Mouse (Mus musculus) adipose tissue, adult 10 weeks (tissue): ENCODE data around the gene Serpina1c. TPM values are rescaled to one million over a fixed set of nuclear protein-coding genes. Genes with fewer than 3 reads are reported as not detected.

Experiments used
- polyA plus RNA-seq: library from polyadenylated mRNA; stranded (reverse); fragments of 350-450 nt; fragmentation: Illumina TruSeq; extraction: RNeasy Lipid Tissue Mini Kit (QIAGEN cat#74804); gene quantifications from one replicate; pipeline ENCODE4 v1.2.3, GENCODE M21; 2014; ENCODE audit warnings: low read depth, low replicate concordance

Gene Serpina1c
- not detected for polyA plus RNA-seq

DNA sequence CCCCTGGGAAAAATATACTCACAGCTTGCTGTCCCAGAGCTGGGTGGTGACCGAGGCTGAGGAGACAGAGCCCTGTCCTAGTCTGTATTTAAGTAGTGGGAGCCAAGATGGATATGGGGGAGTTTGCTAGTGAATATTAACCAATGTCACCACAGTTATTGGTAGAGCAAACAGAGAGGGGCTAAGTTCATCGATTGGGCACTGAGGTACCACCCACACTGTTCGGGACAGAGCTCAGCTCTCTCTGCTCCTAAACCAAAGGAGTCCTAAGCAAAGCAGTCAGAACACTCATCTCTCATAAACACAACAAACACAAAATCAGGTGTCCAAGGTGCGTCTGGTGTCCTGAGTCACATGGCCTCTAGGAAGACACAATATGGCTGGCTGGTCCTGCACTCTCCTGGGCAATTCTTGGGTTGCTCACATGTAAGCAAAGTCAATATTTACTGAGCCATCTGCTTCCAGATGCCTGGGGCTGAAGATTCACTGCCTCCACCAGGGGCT is at the start of gene Serpina1c:
Serpina1c (minus strand) TSS at position 51 of the 504 bp plus-strand sequence.

DNA sequence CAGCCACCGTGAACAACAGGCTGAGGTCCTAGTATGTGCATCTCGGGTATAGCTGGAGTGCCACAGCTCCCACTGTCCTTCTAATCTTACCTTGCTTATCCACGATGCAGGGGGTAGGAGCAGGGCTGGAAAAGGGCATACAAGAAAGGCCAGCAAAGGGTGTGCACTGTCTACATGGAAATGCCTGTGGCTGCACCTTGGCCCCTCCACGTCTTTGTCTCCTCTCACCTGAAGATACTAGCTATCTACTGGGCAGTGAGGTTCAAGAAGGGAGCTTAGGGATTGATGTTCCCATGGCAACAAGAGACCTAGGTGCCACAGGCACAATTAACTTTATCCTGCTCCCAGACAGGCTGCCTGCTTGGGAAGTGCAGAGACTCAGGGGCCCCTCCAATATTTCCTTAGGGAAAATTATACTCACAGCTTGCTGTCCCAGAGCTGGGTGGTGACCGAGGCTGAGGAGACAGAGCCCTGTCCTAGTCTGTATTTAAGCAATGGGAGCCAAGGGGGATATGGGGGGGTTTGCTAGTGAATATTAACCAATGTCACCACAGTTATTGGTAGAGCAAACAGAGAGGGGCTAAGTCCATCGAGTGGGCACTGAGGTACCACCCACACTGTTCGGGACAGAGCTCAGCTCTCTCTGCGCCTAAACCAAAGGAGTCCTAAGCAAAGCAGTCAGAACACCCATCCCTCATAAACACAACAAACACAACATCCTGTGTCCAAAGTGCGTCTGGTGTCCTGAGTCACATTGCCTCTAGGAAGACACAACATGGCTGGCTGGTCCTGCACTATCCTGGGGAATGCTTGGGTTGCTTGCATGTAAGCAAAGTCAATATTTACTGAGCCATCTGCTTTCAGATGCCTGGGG is 41.3 kb downstream of the Serpina1c start, which contains the start of gene Serpina1a:
Serpina1a (minus strand) TSS at position 462 of the 874 bp plus-strand sequence.

Other genes with a start within 250 kb of the Serpina1c start
- gene Serpina6, start 247.7 kb downstream of the Serpina1c start, polyA plus RNA-seq = not detected
- gene Serpina16, start 228.7 kb downstream of the Serpina1c start, polyA plus RNA-seq = 526 TPM
- gene Serpina1f, start 209.4 kb downstream of the Serpina1c start, polyA plus RNA-seq = 1,013 TPM
- gene Serpina1d, start 131.3 kb downstream of the Serpina1c start, polyA plus RNA-seq = 0.46 TPM
- 0.24 TPM for gene Serpina1b, start 74.5 kb downstream of the Serpina1c start, polyA plus RNA-seq
- gene Serpina1a, start 41.3 kb downstream of the Serpina1c start, polyA plus RNA-seq = 0.52 TPM
- not detected for gene Serpina1e, start 54.1 kb upstream of the Serpina1c start, polyA plus RNA-seq
- gene Serpina11, start 85.1 kb upstream of the Serpina1c start, polyA plus RNA-seq = not detected
- gene Serpina9, start 108.9 kb upstream of the Serpina1c start, polyA plus RNA-seq = not detected
- gene Serpina12, start 139.6 kb upstream of the Serpina1c start, polyA plus RNA-seq = not detected
- 2.0 TPM for gene Serpina5, start 196.2 kb upstream of the Serpina1c start, polyA plus RNA-seq
- 0.69 TPM for gene Serpina3a, start 207.8 kb upstream of the Serpina1c start, polyA plus RNA-seq
- gene Serpina3b, start 223.1 kb upstream of the Serpina1c start, polyA plus RNA-seq = 2.8 TPM
- 69.9 TPM for gene Serpina3c, start 249.0 kb upstream of the Serpina1c start, polyA plus RNA-seq